Mouse (Mus musculus): ENCODE results near the gene Zdhhc1.

The Zdhhc1 gene

DNA sequence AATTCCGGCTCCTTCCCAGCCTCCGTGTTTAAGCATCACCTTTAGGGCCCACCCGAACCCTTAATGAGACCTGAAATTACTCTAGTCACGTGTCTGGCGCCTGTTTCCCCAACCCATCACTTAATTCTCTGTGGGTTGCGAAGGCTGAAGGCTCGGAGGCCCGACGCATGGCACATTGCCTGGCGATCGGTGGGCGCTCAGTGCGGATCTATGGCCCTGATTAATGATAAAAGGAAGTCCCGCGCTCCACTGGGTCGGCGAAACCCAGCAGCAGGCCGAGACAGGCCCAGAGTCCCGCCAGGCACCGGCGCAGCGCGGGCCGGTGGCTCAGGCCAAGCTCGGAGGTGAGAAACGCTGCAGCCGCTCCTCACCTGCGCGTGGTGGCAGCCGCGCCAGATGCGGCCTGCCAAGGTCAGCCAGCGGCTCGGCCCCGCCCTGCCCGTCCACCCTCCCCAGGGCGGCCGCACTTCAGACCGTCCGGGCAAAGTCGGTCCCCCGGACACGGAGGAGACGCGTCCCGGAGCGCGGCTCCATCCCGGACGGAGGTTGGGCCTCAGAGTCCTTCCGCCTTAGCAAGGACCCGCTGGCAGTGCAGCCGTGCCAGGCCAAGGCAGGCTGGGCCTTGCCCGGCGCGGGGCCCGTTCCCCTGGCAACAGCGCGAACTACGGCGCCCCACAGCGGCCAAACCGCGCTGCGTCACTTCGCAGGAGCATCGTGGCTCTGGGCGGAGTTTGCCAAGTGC lies at the start of gene Zdhhc1:
Gene Zdhhc1 (minus strand): TSS at position 464 of the 742 bp plus-strand sequence.
- peak; percentile 64 for DNase-seq (ENCODE audit: low read depth, low spot score)

DNA sequence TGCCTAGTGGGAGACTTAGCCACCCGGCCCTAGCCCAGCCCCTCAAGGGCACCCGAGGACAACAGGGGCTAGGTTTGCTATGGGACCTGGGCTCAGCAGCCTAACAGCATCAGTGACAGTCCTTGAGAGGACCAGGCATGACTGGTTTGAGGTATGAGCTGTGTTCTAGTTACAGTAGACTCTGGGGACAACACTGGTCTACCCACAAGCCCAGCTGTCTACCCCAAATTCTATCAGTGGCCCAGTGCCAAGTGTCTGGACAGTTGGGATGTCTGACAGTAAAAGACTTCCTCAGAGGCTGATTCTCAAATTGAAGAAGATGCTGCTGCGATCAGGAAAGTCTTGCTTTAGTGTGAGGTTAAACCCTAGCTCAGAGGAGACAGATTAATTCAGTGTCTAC lies 48.5 kb upstream of the Zdhhc1 start:
- DNase-seq (ENCODE audit: low read depth, low spot score), result no peak

- DNase-seq (ENCODE audit: low read depth, low spot score), result peak; percentile 57
These were observed 48.0 kb upstream of the Zdhhc1 start for GRCm38 (mm10) chr8:105544544-105545205.

GRCm38 (mm10) chr8:105543703-105544102 lies 47.0 kb upstream of the Zdhhc1 start:
- DNase-seq (ENCODE audit: low read depth, low spot score), result no peak

GRCm38 (mm10) chr8:105542808-105543207 lies 46.1 kb upstream of the Zdhhc1 start:
- no peak for DNase-seq (ENCODE audit: low read depth, low spot score)

DNA sequence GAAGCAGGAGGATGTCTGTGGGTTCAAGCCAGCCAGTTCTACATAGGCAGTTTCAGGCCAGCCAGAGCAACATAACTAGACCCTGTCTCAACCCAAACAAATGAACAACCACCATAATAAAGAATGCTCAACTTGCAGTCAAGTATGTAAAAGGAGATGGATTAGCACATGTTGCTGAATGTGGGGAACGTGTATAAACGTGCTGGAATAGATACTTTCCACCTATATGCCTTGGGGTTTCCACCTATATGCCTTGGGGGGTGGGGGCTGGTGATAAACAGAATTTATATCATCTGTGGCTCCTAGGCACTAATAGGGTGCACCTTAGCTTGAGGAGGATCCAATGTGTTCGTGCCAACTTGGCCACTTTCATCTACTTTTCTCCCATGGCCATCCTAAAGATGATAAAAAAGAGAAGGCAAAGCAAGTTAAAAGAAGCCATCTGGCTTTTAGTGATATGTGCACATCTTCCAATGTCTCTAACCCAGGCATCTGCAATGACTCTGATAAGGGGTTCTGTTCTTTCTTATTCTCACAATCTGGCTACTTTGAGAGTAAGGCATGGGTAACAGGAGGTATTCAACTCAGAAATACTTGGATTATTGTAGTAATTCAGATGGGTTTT lies 45.4 kb upstream of the Zdhhc1 start:
- no peak for DNase-seq (ENCODE audit: low read depth, low spot score)

DNA sequence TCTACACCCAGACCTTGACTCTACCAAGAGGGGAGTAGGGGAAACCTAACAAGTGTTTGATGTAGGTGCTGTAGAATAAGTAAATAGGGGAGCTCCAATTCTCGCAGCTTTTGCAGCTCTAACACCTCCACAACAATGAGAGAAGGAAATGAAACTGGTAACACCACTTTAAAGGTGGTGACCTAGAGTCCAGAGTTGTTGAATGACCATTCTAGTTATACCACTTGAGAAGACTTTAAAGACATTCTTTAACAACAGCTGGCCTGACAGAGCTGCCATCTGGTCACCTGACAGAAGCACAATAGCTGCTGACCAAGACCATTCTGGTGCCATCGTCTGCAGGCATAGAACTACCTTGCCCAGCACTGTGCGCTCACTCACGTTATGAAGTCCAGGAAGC lies 42.2 kb upstream of the Zdhhc1 start:
- DNase-seq (ENCODE audit: low read depth, low spot score), result no peak

DNA sequence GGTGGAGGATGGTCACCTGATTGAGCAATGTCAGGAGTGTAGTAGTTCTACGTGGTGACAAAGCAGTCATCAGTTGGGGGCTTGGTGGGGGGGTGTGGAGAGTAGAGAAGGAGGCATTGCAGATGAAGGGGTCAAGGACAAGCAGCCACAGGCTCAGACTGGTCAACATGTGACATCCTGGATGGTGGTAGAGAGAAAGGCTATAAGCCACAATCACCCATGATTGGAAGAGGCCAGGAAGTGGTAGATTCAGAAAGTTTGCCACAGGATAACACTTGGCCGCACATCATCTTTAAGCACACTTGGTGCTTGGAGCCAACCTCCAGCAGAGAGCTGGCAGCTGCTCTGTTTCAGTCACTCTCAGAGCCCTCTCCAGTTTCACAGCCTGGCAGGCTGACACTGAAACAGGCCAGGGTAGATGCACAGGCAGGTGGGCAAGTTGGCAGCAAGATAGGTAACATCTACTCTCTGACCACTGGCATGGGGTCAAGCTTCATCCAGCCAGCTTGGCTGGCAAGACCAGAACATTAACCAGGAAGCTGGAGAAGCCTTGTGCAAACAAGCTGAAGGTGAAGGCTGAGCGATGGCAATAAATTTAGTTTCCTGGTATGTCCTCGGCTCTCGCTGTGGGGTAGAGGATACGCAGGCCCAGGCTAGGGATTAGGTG lies 40.4 kb upstream of the Zdhhc1 start:
- peak; percentile 95 for DNase-seq (ENCODE audit: low read depth, low spot score)

GRCm38 (mm10) chr8:105536546-105536945 lies 39.8 kb upstream of the Zdhhc1 start:
- DNase-seq (ENCODE audit: low read depth, low spot score), result no peak

- peak; percentile 65 for DNase-seq (ENCODE audit: low read depth, low spot score)
These were observed 37.2 kb upstream of the Zdhhc1 start for GRCm38 (mm10) chr8:105533892-105534329.

DNA sequence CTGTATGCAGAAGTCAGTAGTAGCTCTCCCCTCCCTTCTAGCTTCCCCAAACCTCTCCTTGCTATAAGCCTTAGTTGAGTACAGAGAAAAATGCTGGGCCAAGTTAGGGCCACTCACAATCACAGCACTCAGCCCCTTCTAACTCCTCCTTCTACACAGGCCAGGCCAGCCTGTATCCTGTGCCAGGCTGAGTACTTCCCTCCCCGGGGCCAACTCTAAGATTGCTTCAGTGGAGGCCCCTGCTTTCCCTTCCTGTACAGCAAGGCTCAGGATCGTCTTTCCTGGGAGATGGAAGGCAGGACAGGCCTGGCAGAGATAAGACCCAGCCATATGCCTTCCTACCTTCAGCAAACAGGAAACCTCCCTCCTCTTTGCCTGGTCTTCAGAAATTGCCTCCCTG lies 36.7 kb upstream of the Zdhhc1 start:
- DNase-seq (ENCODE audit: low read depth, low spot score), result no peak

GRCm38 (mm10) chr8:105531774-105532173 lies 35.1 kb upstream of the Zdhhc1 start:
- DNase-seq (ENCODE audit: low read depth, low spot score), result peak; percentile 71

DNA sequence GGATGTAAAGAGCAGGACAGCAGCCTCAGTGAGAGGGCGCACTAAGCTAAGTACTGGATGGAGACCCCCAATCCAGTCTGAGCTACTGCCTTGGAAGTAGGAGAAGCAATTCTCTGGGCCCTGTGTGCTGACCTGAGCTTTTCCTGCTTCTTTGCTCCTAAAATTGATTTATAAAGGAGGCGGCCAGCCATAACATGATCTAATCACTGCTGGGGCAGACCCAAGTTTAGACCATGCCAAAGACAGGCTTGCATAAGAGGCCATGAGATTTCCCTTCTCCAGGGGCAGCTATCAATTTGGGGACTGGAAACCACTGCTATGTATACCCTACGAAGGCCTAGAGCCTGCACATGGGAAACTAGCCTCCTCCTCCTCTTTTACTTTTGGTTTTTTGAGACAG lies 32.6 kb upstream of the Zdhhc1 start:
- peak; percentile 59 for DNase-seq (ENCODE audit: low read depth, low spot score)

DNA sequence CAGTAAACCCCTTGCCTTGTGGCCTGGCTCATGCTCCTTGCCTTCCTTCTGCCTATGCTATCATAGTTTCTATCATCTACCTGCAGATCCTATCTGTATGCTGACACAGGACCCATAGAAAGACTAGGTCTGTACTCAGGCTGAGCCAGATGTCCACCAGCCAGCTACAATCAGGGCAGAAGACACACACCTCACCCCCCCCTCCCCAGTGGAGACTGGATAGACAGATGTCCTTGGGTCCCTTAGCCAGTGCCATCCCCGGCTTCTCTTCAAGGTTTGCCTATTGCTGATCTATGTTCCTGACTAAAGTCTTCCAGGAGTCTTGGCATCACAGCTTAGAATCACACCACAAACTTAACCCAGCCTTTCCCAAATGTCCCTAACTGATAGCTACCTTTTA lies 31.5 kb upstream of the Zdhhc1 start:
- no peak for DNase-seq (ENCODE audit: low read depth, low spot score)

- peak; percentile 60 for DNase-seq (ENCODE audit: low read depth, low spot score)
These were observed 30.4 kb upstream of the Zdhhc1 start for GRCm38 (mm10) chr8:105527110-105527509.

- no peak for DNase-seq (ENCODE audit: low read depth, low spot score)
These were observed 26.2 kb upstream of the Zdhhc1 start for GRCm38 (mm10) chr8:105522890-105523289.

DNA sequence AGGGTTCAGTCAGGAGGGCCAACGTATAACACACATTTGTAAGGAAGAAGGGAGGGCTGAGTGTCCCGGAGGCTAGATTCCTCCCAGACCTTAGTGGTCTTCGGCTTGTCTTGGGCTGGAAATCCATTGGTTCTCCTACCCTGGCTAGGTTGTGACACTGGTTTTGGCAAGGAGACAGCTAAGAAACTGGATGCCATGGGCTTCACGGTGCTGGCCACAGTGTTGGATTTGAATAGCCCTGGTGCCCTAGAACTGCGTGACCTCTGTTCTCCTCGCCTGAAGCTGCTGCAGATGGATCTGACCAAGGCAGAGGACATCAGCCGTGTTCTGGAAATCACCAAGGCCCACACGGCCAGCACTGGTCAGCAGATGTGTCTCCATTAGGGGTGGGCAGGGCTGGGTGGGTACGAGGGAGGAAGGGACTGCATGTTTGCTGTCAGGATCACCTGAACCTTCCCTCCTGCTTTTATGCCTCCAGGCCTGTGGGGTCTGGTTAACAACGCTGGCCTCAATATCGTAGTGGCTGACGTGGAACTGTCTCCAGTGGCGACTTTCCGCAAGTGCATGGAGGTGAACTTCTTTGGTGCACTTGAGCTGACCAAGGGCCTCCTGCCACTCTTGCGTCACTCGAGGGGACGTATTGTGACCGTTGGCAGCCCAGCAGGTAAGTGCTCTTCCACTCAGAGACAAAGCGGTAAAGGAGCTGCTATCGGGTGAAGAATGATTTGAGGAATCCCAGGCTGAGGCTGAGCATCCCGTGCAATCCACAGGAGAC lies 25.5 kb upstream of the Zdhhc1 start:
- DNase-seq (ENCODE audit: low read depth, low spot score), result no peak

DNA sequence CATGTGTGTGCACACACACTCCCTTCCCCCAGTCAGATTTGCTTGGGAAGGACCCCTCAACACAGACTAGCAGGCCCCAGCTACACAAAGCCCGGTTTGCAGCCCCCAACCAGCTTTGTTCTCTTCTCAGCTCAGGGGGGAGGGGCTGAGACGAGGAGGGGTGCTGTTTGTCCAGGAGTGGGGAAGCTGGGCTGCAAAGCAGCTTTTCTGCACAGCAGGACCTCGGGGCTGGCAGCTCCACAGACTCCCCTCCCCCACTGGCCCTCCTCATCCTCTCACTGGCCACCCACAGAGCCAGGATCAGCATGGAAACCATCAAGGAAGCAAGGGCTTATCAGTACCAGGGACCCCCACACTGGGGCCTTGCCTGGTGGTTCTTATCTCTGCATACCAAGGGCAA lies 24.4 kb upstream of the Zdhhc1 start:
- DNase-seq (ENCODE audit: low read depth, low spot score), result no peak

DNA sequence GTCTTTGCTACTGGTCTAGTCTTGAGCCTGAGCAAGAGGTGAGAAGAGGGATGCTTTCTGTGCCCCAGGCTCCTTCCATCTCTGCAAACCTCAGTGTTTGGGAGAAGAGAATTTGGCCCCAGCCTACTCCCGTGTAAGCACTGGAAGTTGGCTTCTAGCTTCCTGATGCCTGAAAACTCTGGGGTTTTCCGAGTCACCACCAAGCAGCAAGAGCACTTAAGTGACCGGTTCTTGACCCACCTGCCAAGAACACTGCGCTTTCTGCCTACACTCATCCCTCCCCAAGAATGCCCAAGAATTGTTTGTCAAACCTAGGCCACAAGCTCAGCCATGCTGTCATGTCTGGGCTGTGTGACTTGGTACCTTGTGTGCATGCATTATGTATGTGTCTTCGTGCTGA lies 23.8 kb upstream of the Zdhhc1 start:
- DNase-seq (ENCODE audit: low read depth, low spot score), result no peak

DNA sequence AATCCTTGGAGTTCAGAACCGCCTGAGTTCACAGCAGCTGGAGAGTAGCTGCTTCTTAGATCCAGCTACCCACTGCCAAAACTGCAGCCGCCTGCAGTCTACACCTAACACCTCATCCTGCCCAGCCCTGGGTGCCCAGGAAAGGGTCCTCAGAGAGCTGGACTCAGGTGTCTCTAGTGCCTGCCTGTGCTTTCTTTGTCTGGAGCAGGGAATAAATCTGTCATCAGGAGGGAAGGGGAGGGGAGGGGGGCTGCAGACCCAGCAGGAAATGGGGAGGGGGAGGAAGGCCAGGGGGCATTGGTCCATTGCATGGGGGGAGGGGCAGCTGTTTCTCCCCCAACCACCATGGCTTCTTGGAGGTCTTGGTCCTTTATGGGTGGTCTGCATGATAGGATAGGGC lies 22.9 kb upstream of the Zdhhc1 start:
- no peak for DNase-seq (ENCODE audit: low read depth, low spot score)

All from skeletal muscle tissue, adult 2 months (tissue).